Mouse (Mus musculus): ENCODE measurements around the gene Cd22. TPM values are rescaled to one million over a fixed set of nuclear protein-coding genes. Genes with fewer than 3 reads are reported as not detected.
"Not testable (repeated sequence)": the region's sequence is repeated elsewhere in the genome, so short reads cannot be mapped to it uniquely, and the experiment has no call there.

Cd22 gene
- total RNA-seq, 1 experiment from 2014 or later = 45.5 TPM

DNA sequence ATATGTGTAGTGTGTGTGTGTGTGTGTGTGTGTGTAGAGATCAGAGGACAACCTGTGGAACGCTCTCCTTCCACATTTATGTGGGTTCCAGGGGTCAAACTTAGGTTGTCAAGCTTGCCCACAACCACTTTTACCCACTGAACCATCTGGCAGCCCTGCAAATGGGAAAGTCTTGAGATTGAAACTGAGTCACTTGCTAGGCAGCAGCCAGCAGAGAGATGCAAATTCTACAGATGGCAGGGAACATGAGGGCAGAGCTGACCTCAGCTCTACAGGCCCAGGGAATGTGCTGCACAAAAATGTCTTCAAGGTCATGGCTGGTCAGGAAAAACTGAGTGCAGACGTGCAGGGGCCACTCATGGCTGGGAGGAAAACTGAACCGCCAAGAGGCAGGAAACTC lies 1.2 kb upstream of the Cd22 start:
- no peak for ATAC-seq (replicated peaks; ENCODE audit: insufficient number of reproducible peaks, low FRiP score, low TSS enrichment, poor library complexity, severe bottlenecking)

DNA sequence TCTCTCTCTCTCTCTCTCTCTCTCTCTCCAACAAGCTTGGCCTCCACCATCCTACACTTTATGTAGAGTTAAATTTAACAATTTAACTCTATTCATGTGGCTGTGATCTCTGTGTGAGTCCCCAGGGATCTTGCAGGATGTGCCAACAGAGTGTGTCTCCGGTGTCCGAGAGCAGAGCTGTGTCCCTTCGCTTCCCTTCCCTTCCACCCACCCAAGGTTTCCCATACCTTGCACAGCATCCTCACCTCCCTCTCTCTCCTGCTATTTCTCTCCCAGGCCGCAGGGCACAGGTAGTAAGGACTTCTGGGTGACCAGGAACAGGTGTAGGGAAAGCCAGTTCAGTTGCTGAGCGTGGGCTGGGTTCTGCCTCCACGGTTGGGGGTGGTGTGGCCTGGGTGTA lies 1.2 kb downstream of the Cd22 start:
- no peak for ATAC-seq (replicated peaks; ENCODE audit: insufficient number of reproducible peaks, low FRiP score, low TSS enrichment, poor library complexity, severe bottlenecking)

DNA sequence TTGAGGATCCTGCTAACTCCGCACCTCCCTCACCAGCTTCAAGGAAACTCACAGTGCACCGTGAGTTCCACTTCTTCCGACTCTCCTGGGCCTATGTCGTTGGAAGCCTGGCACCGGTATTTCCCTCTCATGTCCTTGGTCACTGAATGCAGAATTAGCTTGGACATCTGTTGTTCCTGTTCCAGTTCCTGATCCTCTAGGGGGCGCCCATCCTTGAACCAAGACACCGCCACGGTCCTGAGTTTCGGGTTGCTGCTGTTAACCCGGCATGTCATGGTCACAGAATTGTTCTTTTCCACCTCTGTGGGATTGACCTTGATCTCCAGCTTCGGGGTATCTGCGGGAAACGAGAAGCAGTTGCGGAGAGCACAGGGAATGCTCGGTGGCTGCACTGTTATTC lies 7.1 kb downstream of the Cd22 start:
- peak; percentile 71 for ATAC-seq (replicated peaks; ENCODE audit: insufficient number of reproducible peaks, low FRiP score, low TSS enrichment, poor library complexity, severe bottlenecking)

DNA sequence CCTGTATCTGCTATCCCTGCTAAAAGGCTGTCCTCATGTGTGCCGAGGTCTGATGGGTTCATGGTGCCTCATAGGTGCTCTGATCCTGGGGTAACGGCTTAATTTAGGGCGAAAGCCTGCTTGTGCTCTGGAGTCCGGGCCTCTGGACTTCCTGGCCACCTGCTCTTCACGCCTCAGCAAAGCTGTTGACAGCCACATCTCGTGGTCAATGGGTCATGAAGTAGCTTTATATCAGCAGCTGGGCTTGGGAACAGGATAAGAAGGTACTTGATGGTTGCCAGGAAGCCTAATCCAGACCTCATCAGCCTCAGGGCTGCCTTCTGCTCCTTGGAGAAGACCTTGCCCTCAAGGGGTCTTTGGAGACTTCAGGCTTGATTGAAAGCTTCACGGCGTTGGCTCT lies 16.8 kb downstream of the Cd22 start:
- no peak for ATAC-seq (replicated peaks; ENCODE audit: insufficient number of reproducible peaks, low FRiP score, low TSS enrichment, poor library complexity, severe bottlenecking)

DNA sequence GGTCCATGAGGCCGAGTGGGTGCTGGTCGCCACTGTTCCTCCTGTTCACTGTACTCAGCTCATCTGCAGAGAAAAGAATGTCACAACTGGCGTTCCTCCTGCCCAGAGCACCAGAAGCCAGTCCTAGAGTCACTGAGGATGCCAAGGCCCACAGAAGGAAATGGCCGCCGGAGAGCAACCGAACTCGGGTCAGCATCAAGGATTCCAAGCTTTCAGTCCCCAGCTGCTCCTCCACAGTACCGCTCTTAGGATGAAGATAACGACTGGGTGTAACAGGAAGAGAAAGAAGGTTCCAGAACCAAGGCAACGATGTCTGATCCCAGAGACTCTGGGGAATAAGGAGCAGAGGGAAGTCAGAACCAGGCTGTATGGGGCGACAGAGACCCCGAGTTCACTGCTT lies 18.7 kb downstream of the Cd22 start, which contains the start of gene Ffar1:
Gene Ffar1, minus strand, starts transcription at position 101 of the 400 bp plus-strand sequence.
- no peak for ATAC-seq (replicated peaks; ENCODE audit: insufficient number of reproducible peaks, low FRiP score, low TSS enrichment, poor library complexity, severe bottlenecking)

DNA sequence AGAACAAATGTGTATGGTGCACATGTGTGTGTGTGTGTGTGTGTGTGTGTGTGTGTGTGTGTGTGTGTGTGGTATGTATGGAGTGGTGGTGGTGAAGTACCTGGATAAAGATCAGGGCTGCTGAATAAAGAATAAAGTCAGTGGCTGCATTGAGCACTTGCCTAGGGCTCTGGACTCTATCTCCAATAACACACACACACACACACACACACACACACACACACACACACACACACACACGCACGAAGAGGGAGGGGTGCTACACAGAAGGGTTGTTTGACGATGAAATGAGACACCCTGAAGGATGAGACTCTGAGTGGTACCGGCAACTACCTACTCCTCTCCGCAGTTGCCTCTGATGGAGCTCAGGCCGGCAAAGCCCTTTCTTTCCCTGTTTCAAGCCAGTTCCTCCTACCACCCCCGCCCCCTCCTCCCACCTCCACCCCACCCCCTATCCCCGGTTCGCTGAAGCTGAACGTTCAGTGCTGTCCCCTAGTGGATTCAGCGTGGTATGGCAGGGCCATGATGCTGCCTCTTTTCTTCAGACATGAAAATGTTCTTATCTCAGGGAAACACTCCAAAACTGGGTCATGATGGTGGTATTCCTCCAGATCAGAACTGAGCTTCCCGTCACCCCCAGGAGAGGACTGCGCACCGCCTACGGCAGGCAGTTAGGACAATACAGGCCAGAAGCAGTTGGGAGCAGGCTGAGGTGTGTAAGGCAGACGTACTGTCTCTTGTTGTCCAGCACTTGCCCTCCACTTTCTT lies 20.3 kb downstream of the Cd22 start:
- ATAC-seq (replicated peaks; ENCODE audit: insufficient number of reproducible peaks, low FRiP score, low TSS enrichment, poor library complexity, severe bottlenecking) = peak; percentile 48

DNA sequence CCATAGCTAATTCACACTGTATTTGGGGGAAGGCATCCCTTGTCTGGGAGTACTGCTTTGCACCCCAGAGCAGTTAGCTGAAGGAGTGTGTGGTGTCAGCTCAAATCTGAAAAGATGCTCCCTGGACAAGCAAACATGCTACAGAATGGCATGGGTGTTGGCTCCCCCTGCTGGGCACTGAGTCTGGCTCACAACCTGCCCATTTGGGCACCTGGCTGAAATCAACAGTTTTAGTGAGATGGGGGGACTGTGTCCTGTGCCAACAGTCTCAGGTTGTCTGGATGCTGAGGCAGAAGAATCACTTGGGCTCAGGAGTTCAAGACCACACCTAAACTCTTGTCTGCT lies 20.9 kb downstream of the Cd22 start:
- 0 out of 2 replicates have a peak, but pooled peaks have one; percentile 29 for ATAC-seq (replicated peaks; ENCODE audit: insufficient number of reproducible peaks, low FRiP score, low TSS enrichment, poor library complexity, severe bottlenecking)

DNA sequence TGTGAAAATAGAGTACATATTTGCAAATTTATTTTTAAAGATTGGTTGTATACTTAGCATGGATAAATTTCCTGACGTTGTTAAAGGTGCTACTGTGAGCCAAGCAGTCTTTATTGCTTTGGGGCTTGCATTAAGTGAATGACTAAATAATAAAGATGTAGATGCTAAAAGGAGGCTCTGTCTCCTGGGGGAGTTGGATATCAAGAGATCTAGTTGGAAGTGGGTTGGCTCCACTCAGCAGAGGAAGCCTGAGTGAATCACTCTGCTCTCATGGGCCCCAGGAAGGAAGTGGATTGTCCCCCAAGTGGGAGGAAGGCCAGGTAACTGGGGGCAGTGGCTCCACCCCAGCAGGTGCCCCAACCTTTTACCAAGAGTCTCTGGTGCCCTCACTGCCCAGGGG lies 22.4 kb downstream of the Cd22 start:
- no peak for ATAC-seq (replicated peaks; ENCODE audit: insufficient number of reproducible peaks, low FRiP score, low TSS enrichment, poor library complexity, severe bottlenecking)

DNA sequence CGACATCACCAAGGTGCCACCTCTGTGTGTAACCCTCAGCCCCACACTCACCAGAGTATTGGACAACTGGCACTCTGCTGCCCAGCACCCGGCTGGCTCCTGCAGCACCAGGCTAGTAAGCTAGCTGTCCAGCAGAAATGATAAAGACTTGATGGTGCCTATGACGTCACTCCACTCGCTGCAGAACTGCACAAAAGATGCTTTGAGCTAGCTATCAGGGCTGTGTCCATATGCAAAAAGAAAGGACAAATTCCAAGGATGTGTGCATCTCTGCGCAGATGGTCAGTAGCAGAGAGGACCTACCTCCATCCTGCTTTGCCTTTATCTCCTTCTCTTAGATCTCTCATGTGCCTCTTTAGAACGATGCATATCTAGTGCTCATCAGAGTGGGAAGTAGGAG lies 24.1 kb downstream of the Cd22 start, which contains the start of gene Ffar3:
Gene Ffar3, minus strand, starts transcription at position 101 of the 400 bp plus-strand sequence.
- ATAC-seq (replicated peaks; ENCODE audit: insufficient number of reproducible peaks, low FRiP score, low TSS enrichment, poor library complexity, severe bottlenecking) = no peak

DNA sequence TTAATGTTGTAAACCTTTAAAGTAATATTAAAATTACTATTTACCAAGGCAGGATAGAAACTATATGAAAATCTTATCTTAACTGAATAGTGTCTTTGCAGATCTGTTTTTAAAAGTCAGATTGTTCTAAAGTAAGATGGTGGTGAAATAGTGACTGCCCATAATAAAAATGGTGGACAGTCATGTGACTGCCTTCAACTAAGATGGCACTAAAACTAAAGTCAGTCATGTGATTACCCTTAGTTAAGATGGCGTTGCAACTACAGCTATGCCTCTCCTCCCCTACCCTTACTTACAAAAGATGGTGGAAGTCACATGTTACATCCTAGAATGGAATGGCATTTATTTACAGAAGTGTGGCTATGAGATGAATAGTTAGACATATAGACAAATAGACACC lies 28.7 kb downstream of the Cd22 start:
- no peak for ATAC-seq (replicated peaks; ENCODE audit: insufficient number of reproducible peaks, low FRiP score, low TSS enrichment, poor library complexity, severe bottlenecking)

DNA sequence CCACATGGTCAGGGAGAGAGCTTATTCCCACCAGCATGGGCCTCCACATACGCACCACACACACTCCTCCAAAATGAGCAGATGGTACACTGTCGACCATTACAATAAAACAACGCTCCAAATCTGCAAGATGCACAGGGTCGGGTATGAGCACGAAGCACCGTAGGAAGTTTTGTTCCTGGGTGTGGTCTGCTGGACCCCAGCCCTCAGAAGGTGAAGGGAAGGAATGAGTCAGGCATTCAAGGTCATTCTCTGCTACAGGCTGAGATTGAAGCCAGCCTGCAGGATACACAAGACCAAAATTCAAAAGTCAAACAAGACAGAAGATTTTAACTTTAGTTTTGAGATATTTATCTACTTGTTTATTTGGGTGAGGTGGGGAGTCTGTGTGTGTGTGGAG lies 32.2 kb downstream of the Cd22 start:
- no peak for ATAC-seq (replicated peaks; ENCODE audit: insufficient number of reproducible peaks, low FRiP score, low TSS enrichment, poor library complexity, severe bottlenecking)

DNA sequence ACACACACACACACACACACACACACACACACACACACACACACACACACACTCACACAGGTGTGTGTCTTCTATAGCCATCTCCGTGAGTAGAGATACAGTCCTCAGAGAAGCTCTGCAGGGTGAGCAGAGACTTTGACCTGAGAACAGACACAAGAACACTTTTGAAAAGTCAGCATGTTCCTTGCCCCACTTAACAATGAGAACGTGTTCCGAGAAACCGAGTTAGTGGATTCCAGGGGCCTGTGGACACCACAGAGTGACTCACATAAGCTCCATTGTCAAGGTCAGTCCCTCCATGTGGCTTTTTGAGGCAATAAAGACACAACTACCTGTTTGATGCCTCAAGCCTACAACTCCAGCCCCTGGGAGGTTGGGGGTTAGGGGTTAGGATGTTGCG lies 32.8 kb downstream of the Cd22 start:
- ATAC-seq (replicated peaks; ENCODE audit: insufficient number of reproducible peaks, low FRiP score, low TSS enrichment, poor library complexity, severe bottlenecking) = no peak

DNA sequence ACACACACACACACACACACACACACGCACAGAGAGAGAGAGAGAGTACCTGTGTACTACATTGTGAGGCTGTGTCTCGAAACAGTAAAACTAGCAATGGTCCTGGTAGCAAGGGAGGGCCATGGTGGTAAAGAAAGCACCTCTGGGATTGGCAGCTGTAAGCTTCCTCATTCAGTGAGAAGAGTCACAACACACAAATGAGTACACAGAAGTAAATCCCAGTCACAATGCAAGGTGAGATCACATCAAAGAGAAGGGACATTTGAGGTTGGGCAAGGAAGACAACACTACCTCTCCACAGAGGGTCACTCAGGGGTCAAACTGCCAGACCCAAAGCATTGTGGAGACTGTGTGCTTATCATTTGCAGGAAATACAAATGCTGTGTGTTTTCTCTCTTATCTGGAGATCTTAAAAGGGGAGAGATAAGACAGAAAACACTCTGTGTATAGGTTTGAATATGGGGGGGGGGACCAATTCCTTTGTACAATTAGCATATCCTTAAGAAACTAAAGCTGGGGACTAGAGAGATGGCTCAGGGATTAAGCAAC lies 33.6 kb downstream of the Cd22 start:
- ATAC-seq (replicated peaks; ENCODE audit: insufficient number of reproducible peaks, low FRiP score, low TSS enrichment, poor library complexity, severe bottlenecking) = no peak

DNA sequence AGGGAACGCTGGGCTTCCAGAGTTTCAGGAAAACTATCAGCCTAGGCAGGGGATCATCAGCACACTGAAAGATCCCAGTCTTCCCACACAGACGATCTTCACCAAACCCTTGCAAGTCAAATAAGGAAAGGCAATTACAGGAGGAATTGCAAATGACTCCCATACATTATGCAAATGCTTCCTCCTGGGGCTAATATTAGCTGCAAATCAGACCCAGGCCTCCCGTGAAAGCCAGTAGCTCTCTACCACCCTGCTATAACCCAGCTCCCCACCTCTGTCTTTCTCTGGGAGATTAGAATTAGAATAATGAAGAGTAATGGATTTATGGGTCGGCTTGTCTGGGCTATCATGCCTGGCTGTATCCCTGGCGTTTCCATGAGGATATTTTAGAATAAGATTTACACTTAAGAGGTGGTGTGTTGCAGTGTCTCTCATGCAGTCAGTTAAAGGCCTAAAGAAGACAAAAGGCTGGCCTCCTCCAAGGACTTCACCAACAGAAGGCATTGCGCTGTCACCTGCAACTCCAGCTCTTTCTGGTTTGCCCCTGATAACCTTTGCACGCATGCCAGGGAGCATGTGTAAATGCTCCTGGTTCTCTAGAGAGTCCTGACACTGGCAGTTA lies 35.4 kb downstream of the Cd22 start:
- no peak for ATAC-seq (replicated peaks; ENCODE audit: insufficient number of reproducible peaks, low FRiP score, low TSS enrichment, poor library complexity, severe bottlenecking)

DNA sequence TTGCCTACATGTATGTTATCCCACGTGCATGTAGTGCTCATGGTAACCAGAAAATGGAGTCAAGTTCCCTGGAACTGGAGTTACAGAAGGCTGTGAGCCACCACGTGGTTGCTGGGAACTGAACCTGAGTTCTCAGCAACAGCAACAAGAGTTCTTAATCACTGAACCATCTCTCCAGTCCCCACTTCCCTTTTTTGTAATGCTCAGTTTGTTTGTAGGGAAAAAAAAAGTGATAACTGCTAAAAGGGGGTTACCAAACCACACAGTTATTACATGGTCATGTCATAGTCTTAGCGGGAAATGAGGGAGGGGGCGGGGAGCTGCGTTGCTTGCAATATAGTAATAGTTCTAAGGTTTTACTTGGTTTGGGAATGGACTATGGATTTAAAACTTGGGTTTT lies 38.0 kb downstream of the Cd22 start:
- peak; percentile 70 for ATAC-seq (replicated peaks; ENCODE audit: insufficient number of reproducible peaks, low FRiP score, low TSS enrichment, poor library complexity, severe bottlenecking)

DNA sequence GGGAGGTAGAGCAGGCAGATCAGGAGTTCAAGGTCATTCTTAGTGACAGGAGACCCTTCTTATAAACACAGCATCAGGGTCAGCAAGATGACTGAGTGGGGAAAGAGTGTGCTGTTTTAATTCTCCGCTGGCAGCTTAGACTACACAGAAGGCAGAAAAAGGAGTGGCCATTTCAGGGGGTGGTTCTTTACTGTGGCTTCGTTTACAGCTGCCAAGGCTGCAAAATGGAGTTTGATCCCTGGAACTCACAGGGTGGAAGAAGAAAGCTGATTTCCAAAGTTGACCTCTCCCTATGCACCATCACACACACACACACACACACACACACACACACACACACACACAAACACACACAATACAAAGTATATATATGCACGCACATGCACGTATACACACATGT lies 38.8 kb downstream of the Cd22 start:
- no peak for ATAC-seq (replicated peaks; ENCODE audit: insufficient number of reproducible peaks, low FRiP score, low TSS enrichment, poor library complexity, severe bottlenecking)

DNA sequence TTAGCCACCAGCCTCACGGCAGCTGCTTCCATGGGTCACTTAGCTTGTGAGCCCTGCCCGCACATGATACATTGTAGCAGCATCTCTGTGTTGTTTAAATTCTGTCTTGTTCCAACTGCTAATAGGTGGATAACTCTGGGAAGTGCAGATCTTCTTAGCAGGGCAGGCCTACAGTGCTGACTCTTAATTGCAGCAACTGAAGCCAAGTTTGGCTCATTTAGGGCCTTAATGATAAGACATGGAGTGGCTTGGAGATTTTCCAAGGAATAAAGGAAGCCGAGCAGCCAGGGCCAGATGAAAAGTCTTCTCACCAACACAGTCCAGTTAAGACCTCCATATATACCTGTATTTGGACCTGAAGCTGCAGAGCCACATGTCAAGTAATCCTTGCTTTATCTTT lies 39.8 kb downstream of the Cd22 start:
- ATAC-seq (replicated peaks; ENCODE audit: insufficient number of reproducible peaks, low FRiP score, low TSS enrichment, poor library complexity, severe bottlenecking) = no peak

DNA sequence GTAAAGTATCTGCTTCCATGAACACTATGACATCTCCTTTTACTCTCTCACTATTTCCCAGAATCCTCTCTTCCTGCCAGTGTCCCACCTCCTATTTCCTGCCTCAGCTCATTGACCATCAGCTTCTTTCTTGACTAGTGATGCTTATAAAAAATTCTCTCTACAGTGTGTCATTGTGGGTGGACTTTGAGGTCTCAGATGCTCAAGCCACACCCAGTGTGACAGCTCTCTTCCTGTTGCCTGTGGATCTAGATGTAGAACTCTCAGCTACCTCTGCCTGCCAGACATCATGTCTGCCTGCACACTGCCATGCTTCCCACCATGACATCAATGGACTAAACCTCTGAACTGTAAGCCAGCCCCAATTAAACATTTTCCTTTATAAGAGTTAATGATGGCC lies 42.9 kb downstream of the Cd22 start:
- no peak for ATAC-seq (replicated peaks; ENCODE audit: insufficient number of reproducible peaks, low FRiP score, low TSS enrichment, poor library complexity, severe bottlenecking)

DNA sequence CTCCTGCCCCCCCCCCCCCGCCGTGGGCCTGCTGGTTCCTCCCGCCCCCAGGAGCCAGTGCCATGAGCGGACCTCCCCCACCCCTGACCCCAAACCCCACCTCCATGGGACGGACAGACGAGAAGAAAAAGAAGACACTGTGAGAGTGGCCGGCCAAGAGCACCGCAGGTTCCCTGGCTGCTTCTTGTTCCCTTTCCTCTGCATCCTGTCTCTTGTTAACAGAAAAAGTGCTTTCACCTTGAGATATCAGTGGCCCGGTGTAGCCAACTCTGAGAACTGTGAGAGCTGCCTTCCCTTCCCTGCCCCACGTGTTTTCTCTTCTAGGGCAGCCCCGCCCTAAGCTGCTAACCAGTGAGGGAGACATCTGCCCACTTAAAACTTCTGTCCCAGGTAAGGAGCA lies 47.5 kb downstream of the Cd22 start:
- not testable (repeated sequence) for ATAC-seq (replicated peaks; ENCODE audit: insufficient number of reproducible peaks, low FRiP score, low TSS enrichment, poor library complexity, severe bottlenecking)

DNA sequence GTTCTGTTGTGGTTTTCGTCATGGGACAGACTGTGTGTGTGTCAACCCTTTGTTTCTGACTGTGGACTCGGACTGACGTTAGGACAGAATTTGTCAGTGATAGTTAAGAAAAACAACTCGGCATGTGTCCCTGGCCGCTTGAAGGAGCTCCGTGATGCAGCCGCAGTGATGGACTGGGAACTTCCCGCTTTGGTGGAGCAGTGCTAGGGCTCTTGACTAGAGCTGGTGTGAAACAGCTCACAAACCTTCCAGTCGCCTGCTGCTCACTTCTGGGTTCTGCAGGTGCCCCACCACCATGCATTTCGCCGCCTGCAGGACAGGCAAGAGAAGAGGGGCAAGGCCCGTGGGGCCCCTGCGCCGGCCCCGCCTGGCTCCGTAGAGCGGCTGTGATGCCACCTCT lies 47.9 kb downstream of the Cd22 start:
- ATAC-seq (replicated peaks; ENCODE audit: insufficient number of reproducible peaks, low FRiP score, low TSS enrichment, poor library complexity, severe bottlenecking) = no peak; the same call in 1 of the 2 replicates

Data from monocyte, adult 5-6 weeks (primary cell).